Mouse (Mus musculus): ENCODE data around the gene Kdm4c. TPM values are rescaled to one million over a fixed set of nuclear protein-coding genes. Genes with fewer than 3 reads are reported as not detected.

Kdm4c gene
- 10 to 100 TPM; 30.7 to 31.4 TPM for polyA plus RNA-seq (2017; shearing (Covaris generic))

DNA sequence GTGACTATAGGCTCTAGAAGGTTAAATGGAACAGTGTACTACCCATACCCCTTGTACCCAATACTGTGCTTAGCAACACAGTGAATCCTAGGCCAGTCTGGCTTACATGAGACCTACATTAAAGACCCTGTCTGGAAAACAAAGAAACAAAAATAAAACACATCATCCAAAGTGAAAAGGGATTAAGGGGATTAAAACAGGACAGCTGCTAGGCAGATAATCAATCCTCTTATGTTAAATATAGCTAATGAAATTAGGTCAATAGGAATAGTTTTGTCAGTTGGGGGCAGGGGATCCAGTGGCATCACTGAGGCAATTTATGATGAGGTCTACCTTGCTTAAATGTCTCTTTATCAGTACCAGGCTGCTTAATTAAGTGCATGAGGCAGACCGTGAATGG is at the start of gene Kdm4c:
Kdm4c (plus strand) TSS at position 322 of the 400 bp plus-strand sequence.

Other genes with a start within 250 kb of the Kdm4c start
- gene Frmd3, start 229.1 kb upstream of the Kdm4c start, polyA plus RNA-seq (2017; shearing (Covaris generic)): under 1 TPM in 1 of 2 experiments, not detected in 1; 0.12 TPM